Mouse (Mus musculus): ENCODE results near the gene Fbxl17. TPM values are rescaled to one million over a fixed set of nuclear protein-coding genes. Genes with fewer than 3 reads are reported as not detected.

Gene Fbxl17
- polyA plus RNA-seq, 1 experiment from 2014 or later, result 17.4 TPM

- ATAC-seq (ENCODE audit: insufficient number of reproducible peaks, insufficient read depth, low FRiP score, low read depth), result no peak
- Histone ChIP-seq H3K27me3 (ENCODE audit: control insufficient read depth, insufficient read depth, low read length) (no peaks in the 10 kb centered on the region), H3K9ac (ENCODE audit: low read length) (no peak overlapping the region), H3K36me3 (ENCODE audit: control insufficient read depth, insufficient read depth, low read length) (no peaks in the 10 kb centered on the region), H3K4me1 (ENCODE audit: control insufficient read depth in 2 of 2, insufficient read depth in 2 of 2, low read length in 2 of 2) (peaks cover 0 to 6% of the 10 kb centered on the region in 2 experiments; a peak in 2 of 4 replicates), H3K4me2 (ENCODE audit: low read length) (no peak overlapping the region), H3K9me3 (ENCODE audit: control insufficient read depth, low read length) (0 out of 2 replicates have a peak, but pooled peaks cover 3% of the 10 kb centered on the region), H3K4me3 (ENCODE audit: control insufficient read depth in 1 of 2, insufficient read depth in 1 of 2, low read depth in 1 of 2, low read length in 2 of 2) (no peak overlapping the region), H3K27ac (replicated peaks in 1 of 2; ENCODE audit: control insufficient read depth in 1 of 2, insufficient read depth in 1 of 2, low read depth in 2 of 2, low read length in 2 of 2) (no peak overlapping the region)
- WGBS, result 71% methylated on average over 6 of the region's 6 CpGs
Observed at GRCm38 (mm10) chr17:63092774-63093173, 407.0 kb downstream of the Fbxl17 start.

GRCm38 (mm10) chr17:63090112-63090511, 409.7 kb downstream of the Fbxl17 start:
- H3K4me2 ChIP-seq (ENCODE audit: low read length), result no peak overlapping the region
- H3K4me3 ChIP-seq (ENCODE audit: control insufficient read depth in 1 of 2, insufficient read depth in 1 of 2, low read depth in 1 of 2, low read length in 2 of 2), result no peak overlapping the region
- ATAC-seq (ENCODE audit: insufficient number of reproducible peaks, insufficient read depth, low FRiP score, low read depth), result no peak
- H3K27me3 ChIP-seq (ENCODE audit: control insufficient read depth, insufficient read depth, low read length), result no peaks in the 10 kb centered on the region
- WGBS, result 89% methylated on average over 3 of the region's 3 CpGs
- H3K9ac ChIP-seq (ENCODE audit: low read length), result no peak overlapping the region
- peaks cover 0 to 13% of the 10 kb centered on the region in 2 experiments for H3K4me1 ChIP-seq (ENCODE audit: control insufficient read depth in 2 of 2, insufficient read depth in 2 of 2, low read length in 2 of 2)
- no peaks in the 10 kb centered on the region for H3K36me3 ChIP-seq (ENCODE audit: control insufficient read depth, insufficient read depth, low read length)
- H3K27ac ChIP-seq (replicated peaks in 1 of 2; ENCODE audit: control insufficient read depth in 1 of 2, insufficient read depth in 1 of 2, low read depth in 2 of 2, low read length in 2 of 2), result no peak overlapping the region
- 0 out of 2 replicates have a peak, but pooled peaks cover 3% of the 10 kb centered on the region for H3K9me3 ChIP-seq (ENCODE audit: control insufficient read depth, low read length)

DNA sequence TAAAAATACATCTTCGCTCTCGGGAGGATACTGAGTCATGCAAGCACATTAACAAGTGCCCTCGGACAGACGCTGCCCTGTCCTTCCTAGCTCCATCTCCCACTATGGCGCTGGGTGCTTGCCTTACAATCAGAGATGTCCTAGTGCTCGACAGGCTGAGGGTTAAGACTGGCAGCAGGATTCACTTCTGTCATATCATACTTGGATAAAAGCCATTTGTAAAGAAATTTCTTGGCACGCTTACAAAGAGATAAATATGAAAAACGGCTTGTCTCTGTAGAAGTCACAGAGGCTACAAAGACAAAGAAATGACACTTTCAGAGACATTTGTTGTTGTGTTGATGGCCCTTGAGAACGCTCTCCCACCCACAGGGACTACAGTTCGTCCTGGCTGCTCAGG, 412.6 kb downstream of the Fbxl17 start:
- no peaks in the 10 kb centered on the region for H3K27me3 ChIP-seq (ENCODE audit: control insufficient read depth, insufficient read depth, low read length)
- H3K9me3 ChIP-seq (ENCODE audit: control insufficient read depth, low read length), result 0 out of 2 replicates have a peak, but pooled peaks cover 3% of the 10 kb centered on the region
- 54% methylated on average over 10 of the region's 10 CpGs for WGBS
- no peak for ATAC-seq (ENCODE audit: insufficient number of reproducible peaks, insufficient read depth, low FRiP score, low read depth)
- no peak overlapping the region for H3K4me3 ChIP-seq (ENCODE audit: control insufficient read depth in 1 of 2, insufficient read depth in 1 of 2, low read depth in 1 of 2, low read length in 2 of 2)
- H3K4me1 ChIP-seq (ENCODE audit: control insufficient read depth in 2 of 2, insufficient read depth in 2 of 2, low read length in 2 of 2), result peaks cover 0 to 7% of the 10 kb centered on the region in 2 experiments; a peak in 3 of 4 replicates
- no peaks in the 10 kb centered on the region for H3K36me3 ChIP-seq (ENCODE audit: control insufficient read depth, insufficient read depth, low read length)
- no peak overlapping the region for H3K27ac ChIP-seq (replicated peaks in 1 of 2; ENCODE audit: control insufficient read depth in 1 of 2, insufficient read depth in 1 of 2, low read depth in 2 of 2, low read length in 2 of 2)
- H3K4me2 ChIP-seq (ENCODE audit: low read length), result no peak overlapping the region
- H3K9ac ChIP-seq (ENCODE audit: low read length), result no peak overlapping the region

GRCm38 (mm10) chr17:63086526-63086925, 413.3 kb downstream of the Fbxl17 start:
- Histone ChIP-seq H3K27me3 (ENCODE audit: control insufficient read depth, insufficient read depth, low read length) (no peaks in the 10 kb centered on the region), H3K4me2 (ENCODE audit: low read length) (no peak overlapping the region), H3K9me3 (ENCODE audit: control insufficient read depth, low read length) (0 out of 2 replicates have a peak, but pooled peaks cover 3% of the 10 kb centered on the region), H3K4me1 (ENCODE audit: control insufficient read depth in 2 of 2, insufficient read depth in 2 of 2, low read length in 2 of 2) (peaks cover 0 to 7% of the 10 kb centered on the region in 2 experiments; a peak in 3 of 4 replicates), H3K36me3 (ENCODE audit: control insufficient read depth, insufficient read depth, low read length) (no peaks in the 10 kb centered on the region), H3K27ac (replicated peaks in 1 of 2; ENCODE audit: control insufficient read depth in 1 of 2, insufficient read depth in 1 of 2, low read depth in 2 of 2, low read length in 2 of 2) (no peak overlapping the region), H3K4me3 (ENCODE audit: control insufficient read depth in 1 of 2, insufficient read depth in 1 of 2, low read depth in 1 of 2, low read length in 2 of 2) (no peak overlapping the region), H3K9ac (ENCODE audit: low read length) (no peak overlapping the region)
- WGBS, result 61% methylated on average over 3 of the region's 3 CpGs
- no peak for ATAC-seq (ENCODE audit: insufficient number of reproducible peaks, insufficient read depth, low FRiP score, low read depth)

GRCm38 (mm10) chr17:63085227-63085626, 414.6 kb downstream of the Fbxl17 start:
- H3K9ac ChIP-seq (ENCODE audit: low read length), result no peak overlapping the region
- peaks cover 0 to 7% of the 10 kb centered on the region in 2 experiments; a peak in 3 of 4 replicates for H3K4me1 ChIP-seq (ENCODE audit: control insufficient read depth in 2 of 2, insufficient read depth in 2 of 2, low read length in 2 of 2)
- WGBS, result 90% methylated on average over 6 of the region's 6 CpGs
- H3K36me3 ChIP-seq (ENCODE audit: control insufficient read depth, insufficient read depth, low read length), result no peaks in the 10 kb centered on the region
- 0 out of 2 replicates have a peak, but pooled peaks cover 3% of the 10 kb centered on the region for H3K9me3 ChIP-seq (ENCODE audit: control insufficient read depth, low read length)
- no peak overlapping the region for H3K4me3 ChIP-seq (ENCODE audit: control insufficient read depth in 1 of 2, insufficient read depth in 1 of 2, low read depth in 1 of 2, low read length in 2 of 2)
- no peaks in the 10 kb centered on the region for H3K27me3 ChIP-seq (ENCODE audit: control insufficient read depth, insufficient read depth, low read length)
- H3K27ac ChIP-seq (replicated peaks in 1 of 2; ENCODE audit: control insufficient read depth in 1 of 2, insufficient read depth in 1 of 2, low read depth in 2 of 2, low read length in 2 of 2), result no peak overlapping the region
- no peak for ATAC-seq (ENCODE audit: insufficient number of reproducible peaks, insufficient read depth, low FRiP score, low read depth)
- no peak overlapping the region for H3K4me2 ChIP-seq (ENCODE audit: low read length)

DNA sequence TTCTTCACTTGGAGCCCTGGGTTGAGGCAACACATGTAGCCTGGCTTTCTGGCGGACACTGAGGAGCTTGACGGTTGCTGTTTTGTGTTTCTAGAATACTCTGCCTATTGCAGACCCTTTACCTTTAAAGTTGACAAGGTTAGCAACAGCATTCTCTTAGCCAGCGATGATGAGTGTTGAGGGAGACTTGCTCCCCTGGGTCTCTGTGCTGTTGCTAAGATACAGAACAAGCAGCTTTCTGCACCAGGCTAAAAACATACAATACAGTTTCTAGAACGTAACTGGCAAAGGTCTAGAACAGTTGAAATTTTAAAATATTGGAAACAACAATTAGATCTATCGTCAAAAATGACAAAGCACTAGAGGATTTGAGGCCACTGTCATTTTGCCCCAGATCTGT, 420.7 kb downstream of the Fbxl17 start:
- H3K9me3 ChIP-seq (ENCODE audit: control insufficient read depth, low read length), result no peaks in the 10 kb centered on the region
- no peak overlapping the region for H3K4me2 ChIP-seq (ENCODE audit: low read length)
- no peak overlapping the region for H3K27ac ChIP-seq (replicated peaks in 1 of 2; ENCODE audit: control insufficient read depth in 1 of 2, insufficient read depth in 1 of 2, low read depth in 2 of 2, low read length in 2 of 2)
- WGBS, result 68% methylated on average over 5 of the region's 5 CpGs
- ATAC-seq (ENCODE audit: insufficient number of reproducible peaks, insufficient read depth, low FRiP score, low read depth), result no peak
- H3K9ac ChIP-seq (ENCODE audit: low read length), result no peak overlapping the region
- H3K27me3 ChIP-seq (ENCODE audit: control insufficient read depth, insufficient read depth, low read length), result no peaks in the 10 kb centered on the region
- no peak overlapping the region for H3K4me3 ChIP-seq (ENCODE audit: control insufficient read depth in 1 of 2, insufficient read depth in 1 of 2, low read depth in 1 of 2, low read length in 2 of 2)
- peaks cover 5 to 10% of the 10 kb centered on the region in 2 experiments; a peak in 3 of 4 replicates for H3K4me1 ChIP-seq (ENCODE audit: control insufficient read depth in 2 of 2, insufficient read depth in 2 of 2, low read length in 2 of 2)
- no peaks in the 10 kb centered on the region for H3K36me3 ChIP-seq (ENCODE audit: control insufficient read depth, insufficient read depth, low read length)

- H3K4me1 ChIP-seq (ENCODE audit: control insufficient read depth in 2 of 2, insufficient read depth in 2 of 2, low read length in 2 of 2), result peaks cover 5 to 10% of the 10 kb centered on the region in 2 experiments; a peak in 3 of 4 replicates
- no peaks in the 10 kb centered on the region for H3K9me3 ChIP-seq (ENCODE audit: control insufficient read depth, low read length)
- no peaks in the 10 kb centered on the region for H3K36me3 ChIP-seq (ENCODE audit: control insufficient read depth, insufficient read depth, low read length)
- no peaks in the 10 kb centered on the region for H3K27me3 ChIP-seq (ENCODE audit: control insufficient read depth, insufficient read depth, low read length)
- H3K9ac ChIP-seq (ENCODE audit: low read length), result no peak overlapping the region
- H3K4me3 ChIP-seq (ENCODE audit: control insufficient read depth in 1 of 2, insufficient read depth in 1 of 2, low read depth in 1 of 2, low read length in 2 of 2), result no peak overlapping the region
- H3K27ac ChIP-seq (replicated peaks in 1 of 2; ENCODE audit: control insufficient read depth in 1 of 2, insufficient read depth in 1 of 2, low read depth in 2 of 2, low read length in 2 of 2), result no peak overlapping the region
- H3K4me2 ChIP-seq (ENCODE audit: low read length), result no peak overlapping the region
- WGBS, result 39% methylated on average over 5 of the region's 5 CpGs
- no peak for ATAC-seq (ENCODE audit: insufficient number of reproducible peaks, insufficient read depth, low FRiP score, low read depth)
Observed at GRCm38 (mm10) chr17:63077509-63077908, 422.3 kb downstream of the Fbxl17 start.

- no peaks in the 10 kb centered on the region for H3K9me3 ChIP-seq (ENCODE audit: control insufficient read depth, low read length)
- H3K9ac ChIP-seq (ENCODE audit: low read length), result no peak overlapping the region
- no peak overlapping the region for H3K27ac ChIP-seq (replicated peaks in 1 of 2; ENCODE audit: control insufficient read depth in 1 of 2, insufficient read depth in 1 of 2, low read depth in 2 of 2, low read length in 2 of 2)
- H3K4me1 ChIP-seq (ENCODE audit: control insufficient read depth in 2 of 2, insufficient read depth in 2 of 2, low read length in 2 of 2), result peaks cover 5 to 10% of the 10 kb centered on the region in 2 experiments; a peak in 3 of 4 replicates
- 74% methylated on average over 8 of the region's 8 CpGs for WGBS
- ATAC-seq (ENCODE audit: insufficient number of reproducible peaks, insufficient read depth, low FRiP score, low read depth), result no peak
- H3K4me3 ChIP-seq (ENCODE audit: control insufficient read depth in 1 of 2, insufficient read depth in 1 of 2, low read depth in 1 of 2, low read length in 2 of 2), result no peak overlapping the region
- H3K36me3 ChIP-seq (ENCODE audit: control insufficient read depth, insufficient read depth, low read length), result no peaks in the 10 kb centered on the region
- H3K4me2 ChIP-seq (ENCODE audit: low read length), result no peak overlapping the region
- no peaks in the 10 kb centered on the region for H3K27me3 ChIP-seq (ENCODE audit: control insufficient read depth, insufficient read depth, low read length)
Observed at GRCm38 (mm10) chr17:63076661-63077060, 423.2 kb downstream of the Fbxl17 start.

Data from heart, embryonic 14.5 days (tissue).